Mouse (Mus musculus) C2C12 (cell line): ENCODE measurements around the gene Kif20b.

Experiments
- CEBPB ChIP-seq: IDR thresholded peaks from one replicate; pipeline ENCODE4 v1.6.1; 2011; ENCODE audit warnings: low read depth, mild to moderate bottlenecking, control low read depth, moderate library complexity
- CTCF ChIP-seq: IDR thresholded peaks from one replicate; pipeline ENCODE4 v1.5.1; 2011; ENCODE audit not compliant: control insufficient read depth, insufficient read depth, insufficient read length
- FOSL1 ChIP-seq: IDR thresholded peaks from one replicate; pipeline ENCODE4 v1.8.0; 2011; ENCODE audit warnings: mild to moderate bottlenecking, low read length; ENCODE audit not compliant: poor library complexity, insufficient read depth, severe bottlenecking
- MAX ChIP-seq: IDR thresholded peaks from one replicate; pipeline ENCODE4 v1.6.1; 2011; ENCODE audit warnings: mild to moderate bottlenecking, control low read depth
- MYOD1 ChIP-seq: IDR thresholded peaks from one replicate; pipeline ENCODE4 v1.6.1; 2011; ENCODE audit warnings: low read depth; ENCODE audit not compliant: control insufficient read depth, insufficient read length
- MYOG ChIP-seq: IDR thresholded peaks from one replicate; pipeline ENCODE4 v1.6.1; 2011; ENCODE audit not compliant: control insufficient read depth, insufficient read length; ENCODE audit errors: extremely low read depth
- USF1 ChIP-seq: IDR thresholded peaks from one replicate; pipeline ENCODE4 v1.6.1; 2011; ENCODE audit warnings: low read depth, mild to moderate bottlenecking, control low read depth, moderate library complexity

- TF ChIP-seq CTCF (no peak), USF1 (no peak), MYOG (no peak), CEBPB (no peak), MAX (no peak), FOSL1 (no peak), MYOD1 (no peak)
Measured at GRCm38 (mm10) chr19:34990443-34990842, 68.3 kb downstream of the Kif20b start.
